Mouse (Mus musculus) heart, adult 2 months (tissue): ENCODE data around the gene Map4k5. TPM values are rescaled to one million over a fixed set of nuclear protein-coding genes. Genes with fewer than 3 reads are reported as not detected.

Source experiments
- DNase-seq, 2 experiments: peaks; one replicate each; pipeline ENCODE4 v3.0.0; 2021
- H3K27ac ChIP-seq: fragments of 200-600 bp; 2 replicates; pipeline ENCODE4 v1.8.1; 2022
- H3K27me3 ChIP-seq: fragments of 200-500 bp; 2 replicates; pipeline ENCODE4 v1.6.1; 2012; ENCODE audit warnings: mild to moderate bottlenecking, low read length, inconsistent platforms, mixed read lengths; ENCODE audit not compliant: control insufficient read depth, insufficient read depth
- H3K36me3 ChIP-seq: fragments of 200-500 bp; 2 replicates; pipeline ENCODE4 v1.6.1; 2012; ENCODE audit warnings: low read length, inconsistent platforms; ENCODE audit not compliant: control insufficient read depth, insufficient read depth
- H3K4me1 ChIP-seq: fragments of 200-500 bp; 2 replicates; pipeline ENCODE4 v1.6.1; 2011; ENCODE audit warnings: low read length; ENCODE audit not compliant: control insufficient read depth, insufficient read depth
- H3K4me3 ChIP-seq: fragments of 200-600 bp; 2 replicates; pipeline ENCODE4 v1.8.1; 2022
- H3K79me2 ChIP-seq: fragments of 200-500 bp; replicated peaks from 2 replicates; pipeline ENCODE4 v1.6.1; 2012; ENCODE audit warnings: mild to moderate bottlenecking, inconsistent platforms, low read length, moderate library complexity, mixed read lengths; ENCODE audit not compliant: control insufficient read depth, insufficient read depth
- H3K9ac ChIP-seq: fragments of 200-500 bp; 2 replicates; pipeline ENCODE4 v1.6.1; 2012; ENCODE audit warnings: low read depth, mild to moderate bottlenecking, control low read depth, inconsistent platforms, low read length, mixed read lengths
- CTCF ChIP-seq: fragments of 200-600 bp; IDR thresholded peaks from 2 replicates; pipeline ENCODE4 v1.8.1; 2022; ENCODE audit warnings: antibody characterized with exemption, mild to moderate bottlenecking, moderate library complexity
- EP300 ChIP-seq: fragments of 200-500 bp; IDR thresholded peaks from 2 replicates; pipeline ENCODE4 v1.6.1; 2011; ENCODE audit warnings: low read depth, low read length, control low read depth; ENCODE audit not compliant: insufficient read depth
- POLR2A ChIP-seq: fragments of 200-500 bp; IDR thresholded peaks from 2 replicates; pipeline ENCODE4 v1.6.1; 2011; ENCODE audit warnings: mild to moderate bottlenecking, low read depth, low read length, control low read depth; ENCODE audit not compliant: insufficient read depth
- WGBS: fragments of 180-500 bp; shearing (Covaris S2); methylation state at CpG from one replicate; pipeline ENCODE4 v1.1.7; 2018; 5-methylcytosine and 5-hydroxymethylcytosine counted together
- intact Hi-C: fragments of 180-260 bp; cut with DNase I; formaldehyde crosslinking; loops from one replicate; pipeline ENCODE4 v1.15.1; 2025
- polyA plus RNA-seq: library from polyadenylated mRNA; depleted of rRNA; stranded (reverse); fragments of >200 nt; gene quantifications from 2 replicates; pipeline ENCODE4 v1.2.3, GENCODE M21; 2012
- total RNA-seq, 2 experiments: library from RNA; stranded (reverse); gene quantifications; 2 replicates each; pipeline ENCODE4 v1.2.3; 2021

The Map4k5 gene
- total and polyA plus RNA-seq, 3 experiments: 5.6 to 21.7 (median 20.0) TPM

DNA sequence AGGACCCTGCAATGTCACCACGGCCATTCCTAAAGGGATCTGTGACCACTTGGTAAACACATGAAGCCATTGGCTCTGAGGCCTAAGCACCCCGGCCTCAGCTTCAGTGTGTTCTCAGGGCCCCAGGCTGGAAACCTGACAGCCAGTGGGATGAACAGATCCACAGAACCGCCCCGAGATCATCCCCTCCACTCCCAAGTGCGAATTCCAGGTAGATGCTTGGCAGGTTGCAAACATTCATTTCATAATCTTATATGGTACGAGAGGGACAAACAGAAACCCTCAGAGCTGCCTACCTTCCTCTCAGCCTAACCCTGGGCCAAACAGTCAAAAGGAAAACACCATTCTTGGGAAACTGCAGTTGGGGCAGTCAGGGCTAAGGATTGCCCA is 115.7 kb downstream of the Map4k5 start:
- Histone ChIP-seq H3K27me3 (no peaks in the 10 kb centered on the region), H3K4me1 (peaks cover 2% of the 10 kb centered on the region; the same call in 1 of the 2 replicates), H3K9ac (no peak overlapping the region), H3K36me3 (no peaks in the 10 kb centered on the region; the same call in 1 of the 2 replicates), H3K79me2 (no peaks in the 10 kb centered on the region), H3K27ac (no peak overlapping the region), H3K4me3 (no peak overlapping the region)
- TF ChIP-seq CTCF (no peak), POLR2A (no peak), EP300 (no peak)
- intact Hi-C loops: no loop called here
- no peak for DNase-seq
- 86% methylated on average over 6 of the region's 6 CpGs for WGBS

DNA sequence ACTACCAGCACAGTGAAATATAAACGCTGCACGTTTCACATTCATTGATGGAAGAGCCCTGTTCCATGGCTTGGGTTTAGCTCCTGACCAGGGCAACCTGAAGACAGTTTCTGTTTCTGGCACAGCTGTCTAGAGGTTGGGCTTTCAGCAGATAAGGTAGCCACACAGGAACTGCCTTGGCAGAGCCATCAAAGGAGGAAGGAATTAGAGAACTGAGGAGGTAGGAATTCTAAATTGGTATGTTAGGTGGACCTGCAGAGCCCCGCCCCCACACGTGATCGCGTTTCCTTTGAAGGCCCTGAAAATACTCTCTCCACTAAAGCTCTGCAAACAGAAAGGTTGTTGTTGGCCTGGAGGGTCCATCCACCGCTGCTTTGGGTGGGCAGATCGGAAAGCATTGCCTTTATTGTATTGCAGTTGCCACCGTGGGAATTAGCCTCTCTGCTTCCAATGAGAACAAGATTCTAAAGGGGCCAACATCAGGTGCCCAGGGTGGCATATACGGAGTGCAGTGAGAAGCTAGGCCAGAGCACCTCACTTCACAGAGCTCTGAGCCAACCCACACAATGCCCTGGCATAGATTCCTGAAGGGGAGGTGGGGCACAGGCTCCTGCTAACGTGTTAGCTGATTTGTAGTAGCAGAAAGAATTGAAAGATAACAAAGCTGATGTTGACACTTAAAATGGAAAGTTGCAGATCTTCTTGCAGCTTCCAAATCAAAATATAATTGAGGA is 116.2 kb downstream of the Map4k5 start:
- H3K27ac ChIP-seq: no peak overlapping the region
- 49% methylated on average over 11 of the region's 11 CpGs for WGBS

DNA sequence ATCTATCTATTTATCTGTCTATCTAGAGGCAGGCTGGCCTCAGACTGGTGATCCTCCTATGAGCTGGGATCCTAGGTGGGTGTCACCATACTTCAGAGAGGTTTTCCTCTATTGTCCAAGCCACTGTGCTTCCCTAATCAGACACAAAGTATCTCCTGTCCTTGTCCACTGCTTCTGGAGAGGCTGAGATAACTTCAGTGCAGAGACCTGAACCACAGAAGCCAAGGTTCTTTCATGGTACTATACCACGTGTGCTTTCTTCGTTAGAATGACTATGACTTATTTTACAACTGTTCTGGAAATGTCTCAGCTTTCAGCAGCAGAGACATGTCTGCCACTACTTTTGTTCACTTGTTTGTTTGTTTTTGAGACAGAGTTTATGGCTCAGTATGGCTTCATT is 124.2 kb downstream of the Map4k5 start:
- Histone ChIP-seq H3K9ac (no peak overlapping the region), H3K27me3 (no peaks in the 10 kb centered on the region), H3K27ac (no peak overlapping the region), H3K4me3 (no peak overlapping the region), H3K79me2 (no peaks in the 10 kb centered on the region), H3K36me3 (no peaks in the 10 kb centered on the region; the same call in 1 of the 2 replicates), H3K4me1 (peaks cover 2% of the 10 kb centered on the region)
- TF ChIP-seq POLR2A: no peak
- no peak for TF ChIP-seq EP300
- DNase-seq: no peak
- WGBS: 89% methylated on average over 2 of the region's 2 CpGs
- intact Hi-C loops: no loop called here

More for the DNA sequence above, 116.2 kb downstream of the Map4k5 start:
- Histone ChIP-seq H3K36me3 (no peaks in the 10 kb centered on the region; the same call in 1 of the 2 replicates), H3K79me2 (no peaks in the 10 kb centered on the region), H3K4me3 (no peak overlapping the region), H3K27me3 (no peaks in the 10 kb centered on the region), H3K9ac (no peak overlapping the region), H3K4me1 (peaks cover 2% of the 10 kb centered on the region; the same call in 1 of the 2 replicates)
- no peak for TF ChIP-seq POLR2A
- no peak for TF ChIP-seq EP300
- no peak for TF ChIP-seq CTCF
- no peak for DNase-seq
- intact Hi-C loops: no loop called here

DNA sequence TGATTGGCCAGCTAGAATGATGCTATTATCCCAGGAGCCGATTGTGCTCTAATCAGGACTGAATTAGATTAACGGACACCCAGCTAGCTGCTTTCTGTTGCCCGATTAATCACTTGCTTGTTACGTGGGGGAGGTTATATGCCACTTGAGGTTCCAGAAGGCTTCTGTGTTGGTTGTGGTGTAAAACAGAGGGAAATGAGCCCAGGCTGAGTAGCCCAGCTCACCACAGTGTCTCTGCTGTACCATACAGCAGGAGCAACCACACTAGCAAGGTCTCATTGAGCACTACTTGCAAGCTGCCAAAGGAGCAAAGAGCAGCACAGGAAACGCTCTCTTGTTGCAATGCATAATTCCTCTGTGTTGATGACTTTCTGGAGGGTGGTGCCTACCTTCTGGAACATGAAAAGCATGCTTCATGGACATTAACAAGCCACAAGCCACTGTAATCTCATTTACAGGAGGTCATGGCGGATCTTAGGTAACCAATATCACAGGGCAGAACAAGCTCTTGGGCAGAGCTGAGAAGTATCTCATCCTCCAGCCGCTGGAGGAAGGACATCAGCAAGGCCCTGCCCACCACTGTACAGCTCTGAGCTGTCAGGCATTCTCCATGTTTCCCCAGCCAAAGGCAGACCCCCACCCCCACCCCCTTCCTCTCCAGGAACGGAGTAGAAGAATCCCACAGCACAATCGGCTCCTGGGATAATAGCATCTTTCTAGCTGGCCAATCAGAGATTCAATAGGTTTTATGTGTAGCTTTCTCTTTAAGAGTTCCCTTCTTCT is 125.3 kb downstream of the Map4k5 start:
- TF ChIP-seq CTCF: no peak
- no peak for TF ChIP-seq POLR2A
- TF ChIP-seq EP300: no peak
- WGBS: 53% methylated on average over 9 of the region's 9 CpGs
- H3K79me2 ChIP-seq: no peaks in the 10 kb centered on the region
- intact Hi-C loops: no loop called here
- no peak overlapping the region for H3K4me3 ChIP-seq
- no peak for DNase-seq
- H3K4me1 ChIP-seq: peaks cover 2% of the 10 kb centered on the region
- H3K9ac ChIP-seq: no peak overlapping the region
- no peak overlapping the region for H3K27ac ChIP-seq
- no peaks in the 10 kb centered on the region; the same call in 1 of the 2 replicates for H3K36me3 ChIP-seq
- no peaks in the 10 kb centered on the region for H3K27me3 ChIP-seq

DNA sequence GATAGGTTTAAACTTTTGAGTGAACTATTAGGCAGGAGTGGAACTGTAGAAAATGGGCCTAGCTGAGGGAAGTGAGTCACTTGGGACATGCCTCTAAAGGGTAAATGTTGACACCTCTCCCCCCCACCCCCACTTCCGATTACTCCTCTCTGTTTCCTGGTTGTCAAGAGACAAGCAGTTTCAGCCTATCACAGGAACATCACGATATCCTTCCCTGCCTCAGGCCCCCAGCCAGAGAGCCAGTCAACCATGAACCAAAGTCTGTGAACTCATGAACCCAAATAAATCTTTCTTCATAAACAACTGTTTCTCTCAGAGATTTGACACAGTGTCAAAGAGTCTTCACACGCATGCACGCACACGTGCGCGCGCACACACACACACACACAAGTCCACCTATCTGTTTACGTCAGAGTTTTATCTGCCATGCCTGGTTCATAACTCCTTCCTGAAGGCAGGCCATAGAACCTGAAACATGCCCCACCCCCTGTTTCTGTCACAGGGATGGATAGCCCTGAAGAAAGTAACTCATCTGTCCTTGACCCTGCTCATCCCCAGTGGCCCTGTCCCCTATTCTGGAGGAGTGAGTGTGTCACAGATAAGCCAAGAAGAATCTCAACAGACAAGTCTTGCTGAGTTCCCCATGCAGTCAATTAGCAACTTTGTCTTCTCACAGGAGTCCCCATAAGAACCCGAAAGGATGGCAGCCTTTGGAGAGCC is 126.7 kb downstream of the Map4k5 start:
- no peaks in the 10 kb centered on the region for H3K36me3 ChIP-seq
- TF ChIP-seq EP300: no peak
- TF ChIP-seq CTCF: no peak
- no peak for TF ChIP-seq POLR2A
- H3K9ac ChIP-seq: no peak overlapping the region
- peaks cover 2% of the 10 kb centered on the region for H3K4me1 ChIP-seq
- H3K27me3 ChIP-seq: no peaks in the 10 kb centered on the region
- no peak overlapping the region for H3K4me3 ChIP-seq
- no peak overlapping the region for H3K27ac ChIP-seq
- 80% methylated on average over 10 of the region's 10 CpGs for WGBS
- DNase-seq: no peak
- intact Hi-C loops: no loop called here
- H3K79me2 ChIP-seq: no peaks in the 10 kb centered on the region

DNA sequence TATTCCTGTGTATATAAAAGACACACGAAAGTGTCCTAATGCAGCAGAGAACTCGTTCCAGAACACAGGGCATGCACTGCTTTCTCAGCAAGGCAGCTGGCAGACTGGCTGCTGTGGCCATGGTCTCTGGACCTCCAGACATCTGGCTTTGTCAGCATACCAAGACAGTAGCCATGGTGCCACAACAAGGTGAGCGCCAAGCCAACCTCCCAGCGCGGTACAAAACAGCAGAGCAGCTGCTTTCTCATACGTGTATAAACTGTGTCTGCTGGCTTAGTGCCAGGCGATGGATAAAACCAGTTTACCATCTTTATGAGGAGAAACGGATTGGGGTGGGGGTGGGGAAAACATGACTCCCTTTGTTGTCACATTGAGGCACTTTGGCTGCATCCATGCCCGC is 127.5 kb downstream of the Map4k5 start:
- intact Hi-C loops: no loop called here
- H3K4me3 ChIP-seq: no peak overlapping the region
- TF ChIP-seq CTCF (no peak), POLR2A (no peak), EP300 (no peak)
- DNase-seq: no peak
- no peak overlapping the region for H3K9ac ChIP-seq
- H3K27me3 ChIP-seq: no peaks in the 10 kb centered on the region
- no peak overlapping the region for H3K27ac ChIP-seq
- no peaks in the 10 kb centered on the region for H3K79me2 ChIP-seq
- no peaks in the 10 kb centered on the region for H3K36me3 ChIP-seq
- H3K4me1 ChIP-seq: peaks cover 2% of the 10 kb centered on the region
- 84% methylated on average over 9 of the region's 9 CpGs for WGBS
